ENCODE assay signal across 8 mouse cellular contexts in the genomic region with DNA sequence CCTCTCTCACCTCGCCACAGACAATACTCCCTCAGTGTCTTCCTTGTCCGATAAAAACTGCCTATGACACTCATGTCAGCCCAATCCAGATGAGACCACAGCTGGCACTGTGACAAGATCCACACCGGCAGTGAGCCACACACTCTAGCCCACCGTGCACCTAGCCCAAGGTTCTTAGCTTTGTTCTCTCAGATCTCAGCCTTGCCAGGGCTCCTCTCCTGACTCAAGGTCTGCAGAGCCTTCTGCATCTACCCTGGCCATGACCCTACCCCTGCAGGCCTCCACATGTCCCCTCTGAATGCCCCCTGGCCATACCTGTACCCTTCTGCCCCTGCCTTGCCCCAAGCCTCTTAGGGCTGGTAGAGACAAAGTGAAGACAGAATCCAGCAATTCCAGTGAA. TPM values are rescaled to one million over a fixed set of nuclear protein-coding genes. Genes with fewer than 3 reads are reported as not detected.
DNase-seq lines count a peak whose midpoint lies in the region; ATAC-seq and TF ChIP-seq lines count a peak whose summit lies in the region.

No protein-coding gene starts in this region.

- H3K9ac ChIP-seq in limb, embryonic 13.5 days, result peak overlapping the region; percentile 53

- WGBS in limb, embryonic 13.5 days, result 43% methylated on average over 4 of the region's 4 CpGs
- WGBS in thymus, adult 2 months, result 18% methylated on average over 4 of the region's 4 CpGs

- H3K4me3 ChIP-seq in gastrocnemius, adult 2 months, result no peak overlapping the region
- no peak overlapping the region for H3K4me3 ChIP-seq in limb, embryonic 13.5 days
- no peak overlapping the region for H3K4me3 ChIP-seq in thymus, adult 2 months (ENCODE audit: control insufficient read depth, insufficient read depth, low read length)

- H3K27me3 ChIP-seq in limb, embryonic 13.5 days, result no peaks in the 10 kb centered on the region
- no peaks in the 10 kb centered on the region for H3K27me3 ChIP-seq in thymus, adult 2 months (ENCODE audit: control insufficient read depth, insufficient read depth, low read length)

- no peak for TF ChIP-seq CTCF in gastrocnemius, adult 2 months (IDR thresholded peaks at IDR 0.05)
- TF ChIP-seq CTCF in thymus, adult 2 months (IDR thresholded peaks at IDR 0.05; ENCODE audit: borderline replicate concordance, control insufficient read depth, extremely low read depth, insufficient read depth, low read length, poor library complexity), result no peak

- H3K4me2 ChIP-seq in limb, embryonic 13.5 days (replicated peaks), result peak overlapping the region; percentile 25; the same call in 1 of the 2 replicates

- TF ChIP-seq POLR2A in thymus, adult 2 months (IDR thresholded peaks at IDR 0.05; ENCODE audit: control insufficient read depth, extremely low read depth, insufficient read depth, low read length, poor library complexity), result no peak

- H3K4me1 ChIP-seq in limb, embryonic 13.5 days, result peaks cover 69% of the 10 kb centered on the region
- peaks cover 33% of the 10 kb centered on the region for H3K4me1 ChIP-seq in thymus, adult 2 months (replicated peaks; ENCODE audit: control insufficient read depth, insufficient read depth, low read length)

- intact Hi-C loops in gastrocnemius, adult 2 months (cut with DNase I), result no loop called here

- DNase-seq in gastrocnemius, adult 2 months, result no peak
- no peak for DNase-seq in gastrocnemius, adult 8-10 months (ENCODE audit: low spot score in 2 of 2)
- DNase-seq in thymus, postnatal 4 days, result peak; percentile 34
- DNase-seq in thymus, adult 18-20 months, result no peak
- DNase-seq in ovary, postnatal 36 days (ENCODE audit: low spot score), result no peak
- no peak for DNase-seq in thymus, adult 2 months
- no peak for DNase-seq in urinary bladder, postnatal 4 days (ENCODE audit: low spot score in 2 of 2)

- peaks cover 18% of the 10 kb centered on the region for H3K36me3 ChIP-seq in limb, embryonic 13.5 days
- H3K36me3 ChIP-seq in thymus, adult 2 months (ENCODE audit: control insufficient read depth, insufficient read depth, low read length), result peaks cover 8% of the 10 kb centered on the region; the same call in 1 of the 2 replicates

- H3K27ac ChIP-seq in gastrocnemius, adult 2 months, result peak overlapping the region; percentile 13; the same call in 1 of the 2 replicates
- peak overlapping the region; percentile 81 for H3K27ac ChIP-seq in limb, embryonic 13.5 days
- H3K27ac ChIP-seq in thymus, adult 2 months (ENCODE audit: control insufficient read depth, insufficient read depth, low read length), result no peak overlapping the region

- ATAC-seq in limb, embryonic 13.5 days (ENCODE audit: low FRiP score, low read depth), result peak; percentile 7; the same call in 1 of the 2 replicates

- H3K9me3 ChIP-seq in limb, embryonic 13.5 days, result no peaks in the 10 kb centered on the region

RNA-seq across cellular contexts. Expression of a gene that starts 32.2 kb away (rescaled TPM):
- total RNA-seq in gastrocnemius, adult 2 months (2021), result 1 to 10 TPM in 1 of 2 experiments, under 1 TPM in 1; 0.94 to 1.8 TPM
- 1 to 10 TPM in 2 of 4 experiments, under 1 TPM in 2; 0.32 to 1.5 (median 1.0) TPM for total RNA-seq in gastrocnemius, adult 8-10 months (2022)
- polyA plus RNA-seq in limb, embryonic 13.5 days (2015; fragmentation: Nextera tagmentation; extraction: Ambion mirVana), result 8.5 and 9.1 TPM in 2 replicates
- 7.6 and 13.1 TPM in 2 replicates for polyA plus RNA-seq in thymus, adult 2 months (2012; rRNA removed)

RNA-seq across cellular contexts. Expression of a gene that starts 53.6 kb away (rescaled TPM):
- total RNA-seq in gastrocnemius, adult 2 months (2021), result 10 to 100 TPM; 10.5 to 12.8 TPM
- total RNA-seq in gastrocnemius, adult 8-10 months (2022), result 10 to 100 TPM; 12.1 to 14.6 (median 13.0) TPM
- polyA plus RNA-seq in limb, embryonic 13.5 days (2015; fragmentation: Nextera tagmentation; extraction: Ambion mirVana), result 89.3 and 98.1 TPM in 2 replicates
- 232 and 272 TPM in 2 replicates for polyA plus RNA-seq in thymus, adult 2 months (2012; rRNA removed)
